Mouse (Mus musculus) heart, embryonic 14.5 days (tissue): ENCODE measurements around the gene BC051665. TPM values are rescaled to one million over a fixed set of nuclear protein-coding genes. Genes with fewer than 3 reads are reported as not detected.

Experiments
- ATAC-seq: fragments of 200-750 bp; cut with Nextera tagmentation; 2 replicates; pipeline ENCODE4 v1.8.0; 2017; ENCODE audit warnings: low read depth, moderate TSS enrichment; ENCODE audit not compliant: insufficient number of reproducible peaks, insufficient read depth, low FRiP score
- H3K27ac ChIP-seq, 2 experiments: fragments of 200-500 bp in 1 of 2; fragments of 300-500 bp in 1 of 2; sonication (generic) in 1 of 2; replicated peaks in 1 of 2; 2 replicates each; pipeline ENCODE4 v1.5.1; 2012 to 2014; ENCODE audit warnings: low read depth in 2 of 2, low read length in 2 of 2, control low read depth in 1 of 2, mild to moderate bottlenecking in 1 of 2, mixed read lengths in 1 of 2; ENCODE audit not compliant: control insufficient read depth in 1 of 2, insufficient read depth in 1 of 2
- H3K27me3 ChIP-seq: fragments of 300-500 bp; sonication (generic); 2 replicates; pipeline ENCODE4 v1.6.1; 2014; ENCODE audit warnings: mild to moderate bottlenecking, low read length, control low read depth; ENCODE audit not compliant: control insufficient read depth, insufficient read depth
- H3K36me3 ChIP-seq: fragments of 300-500 bp; sonication (generic); 2 replicates; pipeline ENCODE4 v1.6.1; 2014; ENCODE audit warnings: mild to moderate bottlenecking, control low read depth, low read length, mixed read lengths; ENCODE audit not compliant: control insufficient read depth, insufficient read depth
- H3K4me1 ChIP-seq, 2 experiments: fragments of 200-500 bp in 1 of 2; fragments of 300-500 bp in 1 of 2; sonication (generic) in 1 of 2; 2 replicates each; pipeline ENCODE4 v1.6.1; 2012 to 2014; ENCODE audit warnings: low read length in 2 of 2, control low read depth in 1 of 2, mixed read lengths in 1 of 2; ENCODE audit not compliant: control insufficient read depth in 2 of 2, insufficient read depth in 2 of 2
- H3K4me2 ChIP-seq: fragments of 300-500 bp; sonication (generic); 2 replicates; pipeline ENCODE4 v1.6.1; 2014; ENCODE audit warnings: mild to moderate bottlenecking, low read length
- H3K4me3 ChIP-seq, 2 experiments: fragments of 200-500 bp in 1 of 2; fragments of 300-500 bp in 1 of 2; sonication (generic) in 1 of 2; 2 replicates each; pipeline ENCODE4 v1.5.1; 2012 to 2014; ENCODE audit warnings: low read length in 2 of 2, mild to moderate bottlenecking in 2 of 2, control low read depth in 1 of 2, low read depth in 1 of 2, moderate library complexity in 1 of 2; ENCODE audit not compliant: control insufficient read depth in 1 of 2, insufficient read depth in 1 of 2
- H3K9ac ChIP-seq: fragments of 300-500 bp; sonication (generic); 2 replicates; pipeline ENCODE4 v1.6.1; 2014; ENCODE audit warnings: mild to moderate bottlenecking, low read length
- H3K9me3 ChIP-seq: fragments of 300-500 bp; sonication (generic); 2 replicates; pipeline ENCODE4 v1.6.1; 2016; ENCODE audit warnings: low read length, control low read depth; ENCODE audit not compliant: control insufficient read depth
- WGBS: fragments of 180-500 bp; shearing (Covaris S2); extraction: QIAGEN DNeasy Blood & Tissue Kit; methylation state at CpG from one replicate; pipeline ENCODE4 v1.1.7; 2014; 5-methylcytosine and 5-hydroxymethylcytosine counted together
- polyA plus RNA-seq: library from polyadenylated mRNA; unstranded; fragments of >200 nt; fragmentation: Nextera tagmentation; extraction: Ambion mirVana; gene quantifications from 2 replicates; pipeline ENCODE4 v1.2.1, GENCODE M21; 2014

Gene BC051665
- polyA plus RNA-seq, 1 experiment from 2014 or later, result not detected

GRCm38 (mm10) chr13:60753216-60753615, 32.9 kb downstream of the BC051665 start:
- Histone ChIP-seq H3K4me2 (no peak overlapping the region), H3K9ac (no peak overlapping the region), H3K9me3 (no peaks in the 10 kb centered on the region), H3K27me3 (no peaks in the 10 kb centered on the region), H3K27ac (no peak overlapping the region), H3K36me3 (peaks cover 22% of the 10 kb centered on the region; the same call in 1 of the 2 replicates), H3K4me3 (no peak overlapping the region), H3K4me1 (no peaks in the 10 kb centered on the region)
- ATAC-seq, result no peak
- WGBS, result 94% methylated on average over 6 of the region's 6 CpGs

GRCm38 (mm10) chr13:60750930-60751329, 35.2 kb downstream of the BC051665 start:
- no peaks in the 10 kb centered on the region for H3K27me3 ChIP-seq
- no peak overlapping the region for H3K4me2 ChIP-seq
- 84% methylated on average over 7 of the region's 7 CpGs for WGBS
- H3K9me3 ChIP-seq, result no peaks in the 10 kb centered on the region
- H3K27ac ChIP-seq, result no peak overlapping the region
- H3K36me3 ChIP-seq, result peaks cover 23% of the 10 kb centered on the region; the same call in 1 of the 2 replicates
- ATAC-seq, result no peak
- H3K9ac ChIP-seq, result no peak overlapping the region
- H3K4me3 ChIP-seq, result no peak overlapping the region
- H3K4me1 ChIP-seq, result no peaks in the 10 kb centered on the region

GRCm38 (mm10) chr13:60748556-60748955, 37.6 kb downstream of the BC051665 start:
- no peak for ATAC-seq
- peaks cover 23% of the 10 kb centered on the region; the same call in 1 of the 2 replicates for H3K36me3 ChIP-seq
- no peak overlapping the region for H3K4me3 ChIP-seq
- H3K4me2 ChIP-seq, result no peak overlapping the region
- no peaks in the 10 kb centered on the region for H3K9me3 ChIP-seq
- H3K27me3 ChIP-seq, result no peaks in the 10 kb centered on the region
- H3K9ac ChIP-seq, result no peak overlapping the region
- peaks cover 0 to 7% of the 10 kb centered on the region in 2 experiments; a peak in 2 of 4 replicates for H3K4me1 ChIP-seq
- WGBS, result 78% methylated on average over 2 of the region's 2 CpGs
- no peak overlapping the region for H3K27ac ChIP-seq

- Histone ChIP-seq H3K36me3 (0 out of 2 replicates have a peak, but pooled peaks cover 17% of the 10 kb centered on the region), H3K9me3 (no peaks in the 10 kb centered on the region), H3K9ac (no peak overlapping the region), H3K27me3 (no peaks in the 10 kb centered on the region), H3K4me1 (peaks cover 3 to 7% of the 10 kb centered on the region in 2 experiments; a peak in 2 of 4 replicates), H3K4me3 (no peak overlapping the region), H3K4me2 (no peak overlapping the region), H3K27ac (no peak overlapping the region)
- 83% methylated on average over 1 of the region's 1 CpGs for WGBS
- ATAC-seq, result no peak
These were observed 39.0 kb downstream of the BC051665 start for GRCm38 (mm10) chr13:60747201-60747600.

GRCm38 (mm10) chr13:60746271-60746670, 39.9 kb downstream of the BC051665 start:
- no peak for ATAC-seq
- H3K4me1 ChIP-seq, result peaks cover 3 to 7% of the 10 kb centered on the region in 2 experiments; a peak in 2 of 4 replicates
- H3K9ac ChIP-seq, result no peak overlapping the region
- H3K4me3 ChIP-seq, result no peak overlapping the region
- no peaks in the 10 kb centered on the region for H3K9me3 ChIP-seq
- H3K4me2 ChIP-seq, result no peak overlapping the region
- 0 out of 2 replicates have a peak, but pooled peaks cover 13% of the 10 kb centered on the region for H3K36me3 ChIP-seq
- H3K27me3 ChIP-seq, result no peaks in the 10 kb centered on the region
- 39% methylated on average over 1 of the region's 1 CpGs for WGBS
- no peak overlapping the region for H3K27ac ChIP-seq

- WGBS, result 45% methylated on average over 12 of the region's 12 CpGs
- no peak for ATAC-seq
- Histone ChIP-seq H3K9me3 (no peaks in the 10 kb centered on the region), H3K4me3 (no peak overlapping the region), H3K27me3 (no peaks in the 10 kb centered on the region), H3K36me3 (0 out of 2 replicates have a peak, but pooled peaks cover 7% of the 10 kb centered on the region), H3K4me2 (no peak overlapping the region), H3K27ac (no peak overlapping the region), H3K9ac (no peak overlapping the region), H3K4me1 (peaks cover 3 to 7% of the 10 kb centered on the region in 2 experiments; a peak in 2 of 4 replicates)
These were observed 40.8 kb downstream of the BC051665 start for GRCm38 (mm10) chr13:60745358-60745757.

GRCm38 (mm10) chr13:60744736-60745135, 41.4 kb downstream of the BC051665 start:
- Histone ChIP-seq H3K27ac (no peak overlapping the region), H3K9me3 (no peaks in the 10 kb centered on the region), H3K27me3 (no peaks in the 10 kb centered on the region), H3K36me3 (0 out of 2 replicates have a peak, but pooled peaks cover 7% of the 10 kb centered on the region), H3K4me2 (no peak overlapping the region), H3K9ac (no peak overlapping the region), H3K4me3 (no peak overlapping the region), H3K4me1 (peaks cover 3 to 7% of the 10 kb centered on the region in 2 experiments; a peak in 2 of 4 replicates)
- ATAC-seq, result no peak
- 72% methylated on average over 3 of the region's 3 CpGs for WGBS

- Histone ChIP-seq H3K27ac (peak overlapping the region; percentile 28 to 55; a peak in 2 of 4 replicates), H3K27me3 (no peaks in the 10 kb centered on the region), H3K4me2 (no peak overlapping the region), H3K4me3 (no peak overlapping the region), H3K9ac (no peak overlapping the region; the same call in 1 of the 2 replicates), H3K4me1 (peaks cover 3 to 7% of the 10 kb centered on the region in 2 experiments; a peak in 2 of 4 replicates), H3K36me3 (0 out of 2 replicates have a peak, but pooled peaks cover 3% of the 10 kb centered on the region), H3K9me3 (no peaks in the 10 kb centered on the region)
- WGBS, result 19% methylated on average over 7 of the region's 7 CpGs
- peak; percentile 27; the same call in 1 of the 2 replicates for ATAC-seq
These were observed 42.1 kb downstream of the BC051665 start for GRCm38 (mm10) chr13:60744078-60744460.
